Mouse (Mus musculus): Measurements from ENCODE around the gene Tnxb.

The Tnxb gene

GRCm38 (mm10) chr17:34659181-34659896 lies 11.0 kb upstream of the Tnxb start:
- DNase-seq (ENCODE audit: low read depth, low spot score) = no peak

DNA sequence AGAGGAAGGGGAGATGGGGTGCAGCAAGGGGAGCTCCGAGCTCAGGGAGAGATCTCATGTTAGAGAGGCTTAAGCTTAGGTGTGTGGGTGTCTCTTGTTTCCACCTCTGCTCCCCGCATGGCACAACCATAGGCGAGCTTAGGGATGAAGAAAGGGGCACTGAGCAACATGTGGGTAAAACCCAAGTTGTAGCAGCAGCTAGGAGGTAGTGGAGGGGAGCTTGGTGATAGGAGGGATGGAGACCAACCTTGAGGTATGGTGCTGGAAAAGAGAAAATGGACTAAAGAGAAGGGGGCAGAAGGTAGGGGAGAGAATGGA lies 10.5 kb upstream of the Tnxb start:
- DNase-seq (ENCODE audit: low read depth, low spot score) = no peak

DNA sequence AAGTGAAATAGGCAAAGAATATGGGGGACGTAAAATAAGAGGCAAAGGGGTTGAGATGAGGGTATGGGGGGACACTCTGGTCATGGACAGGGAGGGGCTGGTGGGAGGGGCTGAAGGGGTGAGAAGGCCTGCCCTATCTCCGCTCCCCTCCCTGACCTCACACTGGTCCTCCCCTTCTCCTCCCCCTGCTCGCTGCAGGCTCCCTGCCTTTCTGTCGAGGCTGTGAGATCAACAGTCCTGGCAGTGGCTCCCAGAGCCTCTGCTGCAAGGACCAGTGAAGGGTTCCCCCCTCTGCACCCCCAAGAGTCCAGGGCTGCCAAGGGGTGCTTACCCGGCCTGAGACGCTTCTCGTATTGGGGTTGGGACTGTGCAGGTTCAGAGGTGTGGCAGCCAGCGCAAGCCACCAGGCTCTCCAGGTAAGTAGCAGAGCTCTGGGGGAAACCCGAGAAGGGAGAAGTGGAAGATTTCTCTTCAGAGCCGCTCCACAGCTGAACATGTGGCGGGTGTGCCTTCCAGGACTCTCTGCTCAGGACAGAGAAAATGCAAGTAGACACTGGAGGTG lies 10.0 kb upstream of the Tnxb start:
- peak; percentile 76 for DNase-seq (ENCODE audit: low read depth, low spot score)

DNA sequence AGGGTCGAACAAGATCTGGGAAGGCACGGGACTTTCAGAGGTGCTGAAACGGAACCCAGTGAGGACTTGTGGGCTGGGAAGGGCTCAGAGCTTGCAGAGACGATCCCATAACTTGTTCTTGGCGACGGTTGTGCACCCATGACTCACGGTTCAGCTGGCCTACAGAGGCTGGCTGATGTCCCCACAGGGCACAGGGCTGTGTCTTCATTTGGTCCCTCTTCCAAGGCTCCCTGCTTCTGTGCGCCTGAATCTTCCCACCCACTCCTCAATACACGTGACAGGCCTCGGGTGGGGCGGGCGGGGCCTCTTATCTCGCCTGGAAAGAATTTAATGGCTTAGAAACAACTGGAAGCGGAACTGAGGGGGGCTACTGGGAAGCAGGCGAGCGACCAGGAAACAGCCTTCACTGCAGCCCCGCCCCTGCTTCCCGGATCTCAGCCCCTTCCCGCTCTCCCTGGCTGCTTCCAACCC lies 9.2 kb upstream of the Tnxb start:
- peak; percentile 77 for DNase-seq (ENCODE audit: low read depth, low spot score)

DNA sequence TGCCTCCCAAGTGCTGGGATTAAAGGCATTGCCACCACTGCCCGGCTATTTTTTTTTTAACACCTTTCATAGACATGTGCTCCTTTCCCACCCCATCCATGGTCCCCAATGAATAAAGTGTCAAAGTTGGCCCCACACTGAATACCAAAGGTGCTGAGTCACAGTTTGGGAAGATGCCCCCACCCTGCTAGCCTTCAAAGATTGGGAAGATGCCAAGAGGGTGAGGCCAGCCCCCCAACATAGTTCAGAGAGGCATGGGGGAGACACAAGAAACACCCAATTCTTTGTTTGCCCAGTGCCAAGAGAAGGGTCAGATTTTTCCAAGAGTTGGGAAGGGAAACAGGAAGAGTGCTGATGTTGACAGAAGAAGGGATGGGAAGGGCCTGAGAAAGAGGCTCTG lies 7.9 kb upstream of the Tnxb start:
- DNase-seq (ENCODE audit: low read depth, low spot score) = no peak

DNA sequence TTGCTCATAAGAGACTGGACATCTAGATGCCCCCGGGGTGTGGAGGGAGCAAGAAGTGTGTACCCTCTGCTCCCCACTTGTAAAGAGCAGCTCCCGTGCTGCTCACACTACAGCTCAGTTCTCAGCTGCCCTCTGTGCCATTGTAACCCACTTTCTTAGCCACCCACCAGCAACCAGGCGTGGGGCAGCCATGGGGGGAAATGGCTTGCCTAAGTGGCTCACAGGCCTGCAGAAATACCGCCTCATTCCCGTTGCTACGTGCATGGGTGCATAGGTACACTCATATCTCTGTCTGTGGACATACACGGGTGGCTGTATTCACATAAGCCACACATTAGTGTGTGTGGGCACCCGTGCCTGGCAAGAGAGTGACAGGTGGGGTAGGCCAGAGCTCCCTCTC lies 7.4 kb upstream of the Tnxb start:
- no peak for DNase-seq (ENCODE audit: low read depth, low spot score)

GRCm38 (mm10) chr17:34663558-34663957 lies 6.8 kb upstream of the Tnxb start:
- no peak for DNase-seq (ENCODE audit: low read depth, low spot score)

- DNase-seq (ENCODE audit: low read depth, low spot score) = no peak
Measured at GRCm38 (mm10) chr17:34664472-34664871, 5.9 kb upstream of the Tnxb start.

- no peak for DNase-seq (ENCODE audit: low read depth, low spot score)
Measured at GRCm38 (mm10) chr17:34671151-34672066, 1.1 kb downstream of the Tnxb start.

- no peak for DNase-seq (ENCODE audit: low read depth, low spot score)
Measured at GRCm38 (mm10) chr17:34672246-34672792, 2.0 kb downstream of the Tnxb start.

DNA sequence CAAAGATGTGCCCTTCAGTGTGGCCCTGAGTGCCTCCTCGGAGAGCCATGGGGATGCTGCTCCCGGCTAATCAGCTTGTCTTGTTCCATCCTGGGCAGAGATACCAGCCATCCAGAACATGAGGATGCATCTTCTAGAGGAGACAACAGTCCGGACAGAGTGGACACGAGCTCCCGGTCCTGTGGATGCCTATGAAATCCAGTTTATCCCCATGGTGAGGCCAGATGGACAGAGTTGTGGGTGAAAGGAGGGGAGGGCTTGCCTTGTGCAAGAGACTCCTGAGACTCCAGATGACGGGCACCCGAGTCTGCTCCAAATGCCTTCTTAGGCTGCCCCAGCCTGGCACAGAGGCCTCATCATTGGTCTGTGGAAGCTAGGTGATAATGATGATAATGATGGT lies 2.8 kb downstream of the Tnxb start:
- DNase-seq (ENCODE audit: low read depth, low spot score) = no peak

GRCm38 (mm10) chr17:34674524-34675204 lies 4.3 kb downstream of the Tnxb start:
- no peak for DNase-seq (ENCODE audit: low read depth, low spot score)

DNA sequence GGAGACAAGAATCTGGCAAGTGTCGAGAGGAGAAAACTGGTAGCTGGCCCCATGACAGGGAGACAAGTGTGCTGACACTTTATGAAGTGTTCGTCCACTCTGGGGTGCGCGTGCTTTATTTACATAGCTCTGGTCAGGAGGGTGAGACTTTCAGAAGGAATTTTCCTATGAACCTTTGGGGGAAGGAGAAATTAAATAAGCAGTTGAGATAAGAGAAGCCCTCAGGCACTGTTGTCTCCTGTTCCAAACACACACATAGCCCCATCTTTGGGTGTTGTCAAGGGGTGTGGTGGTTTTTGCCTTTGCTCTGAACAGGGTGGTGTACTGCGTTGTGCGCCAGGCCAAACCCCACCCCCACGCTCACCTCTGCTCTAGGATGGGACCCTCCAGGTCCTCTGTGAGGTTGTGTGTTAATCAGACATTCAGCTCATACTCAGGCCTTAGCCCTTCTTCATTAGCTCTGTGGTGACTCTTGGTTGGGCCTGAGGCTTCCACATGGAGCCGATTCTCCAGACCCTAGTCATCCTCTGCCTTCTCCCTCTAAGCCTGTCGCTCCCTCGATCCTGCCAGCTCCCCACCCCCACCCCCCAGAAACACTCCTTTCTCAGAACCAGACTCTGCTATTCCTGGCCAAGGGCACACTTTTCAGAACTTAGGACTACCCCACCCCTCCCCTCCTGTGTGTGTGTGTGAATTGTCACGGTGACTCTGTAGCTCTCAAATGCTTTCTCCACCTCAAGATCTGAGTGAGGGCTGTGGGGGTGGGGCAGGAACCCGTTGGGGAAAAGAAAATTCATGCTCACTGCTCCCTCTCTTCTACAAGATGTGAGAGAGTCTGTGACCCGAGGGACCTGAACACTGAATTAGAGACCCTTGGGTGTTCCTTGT lies 5.1 kb downstream of the Tnxb start:
- no peak for DNase-seq (ENCODE audit: low read depth, low spot score)

DNA sequence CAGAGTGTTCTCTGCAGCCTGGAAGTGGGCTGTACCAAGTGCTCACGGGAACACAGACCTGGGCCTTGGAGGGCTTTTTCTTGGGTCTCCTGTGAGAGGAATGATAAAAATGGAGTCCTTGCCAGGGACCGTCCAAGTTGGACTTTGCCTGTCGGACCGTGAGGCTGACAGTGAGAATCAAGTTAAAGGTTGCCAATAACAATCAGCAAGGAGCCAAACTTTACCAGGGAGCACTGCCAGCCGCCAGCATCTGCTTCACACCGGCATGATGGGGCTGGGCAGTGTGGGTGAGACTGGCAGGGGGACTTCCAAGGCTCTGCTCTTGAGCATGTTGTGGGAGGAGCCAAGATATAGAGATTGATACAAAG lies 5.7 kb downstream of the Tnxb start:
- no peak for DNase-seq (ENCODE audit: low read depth, low spot score)

DNA sequence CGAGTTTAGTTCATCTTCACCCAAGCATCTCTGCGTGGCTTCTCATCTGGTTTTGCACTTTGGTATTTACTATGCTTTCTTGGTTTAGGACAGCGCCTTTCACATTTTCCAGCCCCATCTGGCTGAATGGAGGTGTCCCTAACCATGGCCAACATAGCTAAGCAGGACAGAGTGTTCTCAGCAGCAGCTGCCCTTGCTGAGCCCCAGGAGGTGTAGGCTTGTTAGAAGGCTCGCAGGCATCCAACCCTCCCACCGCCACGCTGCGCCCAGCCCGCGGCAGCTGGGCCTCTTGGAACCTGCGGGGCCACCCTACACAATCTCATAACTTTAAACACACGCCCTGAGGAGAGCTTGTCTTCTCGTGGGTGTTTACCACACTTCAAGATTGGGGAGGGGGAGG lies 6.3 kb downstream of the Tnxb start:
- no peak for DNase-seq (ENCODE audit: low read depth, low spot score)

DNA sequence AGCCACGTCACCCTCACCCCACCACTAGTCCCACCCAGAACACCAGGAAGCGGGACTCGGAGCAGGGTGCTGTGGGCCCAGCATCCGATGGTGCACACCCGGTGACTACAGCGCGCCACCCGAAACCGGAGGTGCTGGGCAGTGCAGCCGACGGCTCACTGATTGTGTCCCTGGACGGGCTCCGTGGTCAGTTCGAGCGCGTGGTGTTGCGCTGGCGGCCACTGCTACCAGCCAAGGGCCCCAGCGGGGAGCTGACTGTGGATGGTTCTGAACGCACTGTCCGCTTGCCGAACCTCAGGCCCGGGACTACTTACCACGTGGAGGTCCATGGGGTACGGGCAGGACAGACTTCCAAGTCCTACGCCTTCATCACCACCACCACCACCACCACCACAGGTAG lies 9.9 kb downstream of the Tnxb start:
- no peak for DNase-seq (ENCODE audit: low read depth, low spot score)

- DNase-seq (ENCODE audit: low read depth, low spot score) = no peak
Measured at GRCm38 (mm10) chr17:34680621-34681020, 10.3 kb downstream of the Tnxb start.

- no peak for DNase-seq (ENCODE audit: low read depth, low spot score)
Measured at GRCm38 (mm10) chr17:34681132-34681571, 10.8 kb downstream of the Tnxb start.

DNA sequence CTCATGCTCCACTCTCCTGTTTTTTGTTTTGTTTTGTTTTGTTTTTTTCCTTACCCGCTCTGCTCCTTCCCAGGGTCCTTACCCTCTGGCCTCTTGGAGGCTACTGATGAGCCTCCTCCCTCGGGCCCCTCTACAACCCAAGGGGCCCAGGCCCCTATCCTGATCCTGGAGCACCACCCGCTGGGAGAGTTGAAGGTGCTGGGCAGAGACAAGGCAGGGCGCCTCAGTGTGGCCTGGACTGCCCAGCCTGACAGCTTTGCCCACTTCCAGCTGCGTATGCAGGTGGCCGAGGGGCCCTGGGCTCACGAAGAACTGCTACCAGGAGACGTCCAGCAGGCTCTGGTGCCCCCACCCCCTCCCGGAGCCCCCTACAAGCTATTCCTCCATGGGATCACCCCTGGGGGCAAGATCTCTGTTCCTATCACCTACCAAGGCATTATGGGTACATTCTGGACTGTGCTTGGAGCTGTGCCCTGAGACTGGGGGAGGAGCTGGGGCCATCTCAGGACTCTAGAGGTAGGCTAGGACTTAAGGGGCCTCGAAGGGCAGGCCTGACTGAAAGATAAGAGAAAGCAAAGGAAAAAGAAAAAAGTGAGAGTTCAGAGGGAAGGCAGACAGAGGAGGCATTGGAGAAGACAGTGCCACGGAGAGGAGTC lies 11.7 kb downstream of the Tnxb start:
- DNase-seq (ENCODE audit: low read depth, low spot score) = no peak

- no peak for DNase-seq (ENCODE audit: low read depth, low spot score)
Measured at GRCm38 (mm10) chr17:34683179-34683578, 12.8 kb downstream of the Tnxb start.

Data from skeletal muscle tissue, adult 2 months (tissue).